Mouse (Mus musculus): ENCODE measurements at regions not wholly inside any gene's neighbourhood (a gene's known extent, or its start where the extent isn't known, plus 50 kb on each side); places are given as distances from the start of the nearest gene placed in this dataset.

DNA sequence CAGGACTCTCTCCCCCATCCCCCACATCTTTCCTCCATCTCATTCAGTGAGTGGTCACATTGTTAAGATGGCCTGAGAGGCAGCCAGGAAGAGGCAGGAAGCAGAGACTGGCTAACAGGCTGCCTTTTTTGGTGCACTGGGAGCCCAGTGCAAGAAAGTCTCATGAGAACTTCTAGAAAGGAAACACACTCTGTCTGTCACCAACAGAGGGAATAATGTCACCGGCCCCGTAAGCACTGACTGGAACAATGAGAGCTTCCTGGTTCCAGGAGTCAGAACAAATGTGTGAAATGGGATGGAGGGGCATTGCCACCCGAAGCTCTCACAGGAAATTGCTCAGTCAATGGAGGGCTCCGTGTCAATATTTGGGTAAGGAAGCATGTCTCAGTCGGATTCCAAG lies 111.3 kb upstream of the Arglu1 start:
- Histone ChIP-seq H3K4me3 (no peak overlapping the region), H3K4me2 (ENCODE audit: low read depth) (no peak overlapping the region), H3K27me3 (ENCODE audit: control insufficient read depth, insufficient read depth, insufficient read length) (no peaks in the 10 kb centered on the region), H3K36me3 (ENCODE audit: control insufficient read depth, insufficient read depth) (no peaks in the 10 kb centered on the region), H3ac (ENCODE audit: control insufficient read depth, insufficient read length) (no peak overlapping the region), H3K79me2 (ENCODE audit: control insufficient read depth, insufficient read depth) (no peaks in the 10 kb centered on the region)
- no peak for TF ChIP-seq MYOG (IDR thresholded peaks at IDR 0.05; ENCODE audit: control insufficient read depth in 1 of 3, insufficient read depth in 1 of 3, insufficient read length in 2 of 3, low read depth in 2 of 3)

DNA sequence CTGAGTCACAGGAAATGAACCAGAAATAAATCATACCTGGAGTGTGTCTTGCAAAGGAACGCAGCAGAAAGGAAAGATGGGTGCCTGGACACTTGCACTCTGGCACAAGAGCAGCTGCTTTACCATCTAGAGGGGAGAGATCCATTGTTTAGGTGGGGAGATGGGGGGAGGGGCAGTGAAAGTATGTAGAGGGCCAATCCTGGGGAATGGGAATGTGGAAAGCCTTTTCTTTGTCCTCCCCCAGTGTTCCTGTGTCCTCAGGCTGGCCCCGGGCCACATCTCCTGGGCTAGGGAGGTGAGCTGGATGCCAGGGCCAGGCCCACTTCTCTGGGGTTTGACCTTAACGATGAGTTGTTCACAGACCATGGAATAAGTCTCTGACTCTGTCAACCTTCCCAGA lies 107.2 kb upstream of the Arglu1 start:
- Histone ChIP-seq H3K4me2 (ENCODE audit: low read depth) (no peak overlapping the region), H3K36me3 (ENCODE audit: control insufficient read depth, insufficient read depth) (no peaks in the 10 kb centered on the region), H3ac (ENCODE audit: control insufficient read depth, insufficient read length) (no peak overlapping the region), H3K79me2 (ENCODE audit: control insufficient read depth, insufficient read depth) (no peaks in the 10 kb centered on the region), H3K4me3 (no peak overlapping the region), H3K27me3 (ENCODE audit: control insufficient read depth, insufficient read depth, insufficient read length) (no peaks in the 10 kb centered on the region)
- TF ChIP-seq REST (IDR thresholded peaks at IDR 0.05; ENCODE audit: insufficient read depth, insufficient read length) (no peak), TCF3 (IDR thresholded peaks at IDR 0.05; ENCODE audit: insufficient read length, low read depth) (no peak), POLR2AphosphoS2 (IDR thresholded peaks at IDR 0.05; ENCODE audit: insufficient read length, low read depth) (no peak), USF1 (IDR thresholded peaks at IDR 0.05; ENCODE audit: low read depth) (no peak), TCF12 (IDR thresholded peaks at IDR 0.05; ENCODE audit: insufficient read depth, poor library complexity, severe bottlenecking) (no peak), SRF (IDR thresholded peaks at IDR 0.05; ENCODE audit: control insufficient read depth, insufficient read length, low read depth) (no peak), CEBPB (IDR thresholded peaks at IDR 0.05; ENCODE audit: insufficient read depth, poor library complexity, severe bottlenecking) (no peak), MAX (IDR thresholded peaks at IDR 0.05; ENCODE audit: low read depth) (no peak), E2F4 (IDR thresholded peaks at IDR 0.05; ENCODE audit: insufficient read depth) (no peak), MYOD1 (IDR thresholded peaks at IDR 0.05; ENCODE audit: control insufficient read depth in 1 of 3, insufficient read length in 2 of 3, low read depth in 2 of 3) (no peak), MYOG (IDR thresholded peaks at IDR 0.05; ENCODE audit: control insufficient read depth in 1 of 3, insufficient read depth in 1 of 3, insufficient read length in 2 of 3, low read depth in 2 of 3) (no peak), POLR2A (IDR thresholded peaks at IDR 0.05; ENCODE audit: insufficient read length, low read depth) (no peak)

DNA sequence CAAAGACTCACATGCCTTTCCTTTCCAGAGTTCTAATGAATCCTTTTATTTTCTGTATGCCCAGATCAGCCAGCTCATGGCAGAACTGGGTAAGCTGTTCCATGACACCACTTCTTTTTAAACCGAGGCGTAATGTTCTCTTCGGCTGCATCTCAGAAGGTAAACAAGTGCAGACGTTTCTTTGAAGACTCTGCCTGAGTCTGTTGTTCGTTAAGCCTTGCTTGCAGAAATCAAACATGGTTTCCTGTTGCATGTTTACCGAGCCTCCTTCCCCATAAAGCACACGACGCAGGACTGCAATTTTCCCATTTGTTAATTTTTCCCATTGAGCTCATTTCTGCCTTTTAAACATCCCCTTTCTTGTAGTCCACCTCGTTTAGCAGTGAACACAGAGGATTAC lies 106.6 kb upstream of the Arglu1 start:
- Histone ChIP-seq H3K36me3 (ENCODE audit: control insufficient read depth, insufficient read depth) (no peaks in the 10 kb centered on the region), H3K4me3 (no peak overlapping the region), H3K27me3 (ENCODE audit: control insufficient read depth, insufficient read depth, insufficient read length) (no peaks in the 10 kb centered on the region), H3K79me2 (ENCODE audit: control insufficient read depth, insufficient read depth) (no peaks in the 10 kb centered on the region), H3K4me2 (ENCODE audit: low read depth) (no peak overlapping the region), H3ac (ENCODE audit: control insufficient read depth, insufficient read length) (no peak overlapping the region)
- TF ChIP-seq POLR2AphosphoS2 (IDR thresholded peaks at IDR 0.05; ENCODE audit: insufficient read length, low read depth) (no peak), SRF (IDR thresholded peaks at IDR 0.05; ENCODE audit: control insufficient read depth, insufficient read length, low read depth) (no peak), MYOG (IDR thresholded peaks at IDR 0.05; ENCODE audit: control insufficient read depth in 1 of 3, insufficient read depth in 1 of 3, insufficient read length in 2 of 3, low read depth in 2 of 3) (no peak), USF1 (IDR thresholded peaks at IDR 0.05; ENCODE audit: low read depth) (no peak), E2F4 (IDR thresholded peaks at IDR 0.05; ENCODE audit: insufficient read depth) (no peak), TCF3 (IDR thresholded peaks at IDR 0.05; ENCODE audit: insufficient read length, low read depth) (no peak), CEBPB (IDR thresholded peaks at IDR 0.05; ENCODE audit: insufficient read depth, poor library complexity, severe bottlenecking) (no peak), POLR2A (IDR thresholded peaks at IDR 0.05; ENCODE audit: insufficient read length, low read depth) (no peak)

- TF ChIP-seq CEBPB (IDR thresholded peaks at IDR 0.05; ENCODE audit: insufficient read depth, poor library complexity, severe bottlenecking): no peak
- no peak for TF ChIP-seq TCF12 (IDR thresholded peaks at IDR 0.05; ENCODE audit: insufficient read depth, poor library complexity, severe bottlenecking)
- TF ChIP-seq MYOG (IDR thresholded peaks at IDR 0.05; ENCODE audit: control insufficient read depth in 1 of 3, insufficient read depth in 1 of 3, insufficient read length in 2 of 3, low read depth in 2 of 3): no peak
- TF ChIP-seq TCF3 (IDR thresholded peaks at IDR 0.05; ENCODE audit: insufficient read length, low read depth): no peak
- no peak for TF ChIP-seq MYOD1 (IDR thresholded peaks at IDR 0.05; ENCODE audit: control insufficient read depth in 1 of 3, insufficient read length in 2 of 3, low read depth in 2 of 3)
- TF ChIP-seq REST (IDR thresholded peaks at IDR 0.05; ENCODE audit: insufficient read depth, insufficient read length): no peak
- no peak for TF ChIP-seq E2F4 (IDR thresholded peaks at IDR 0.05; ENCODE audit: insufficient read depth)
- TF ChIP-seq SRF (IDR thresholded peaks at IDR 0.05; ENCODE audit: control insufficient read depth, insufficient read length, low read depth): no peak
- TF ChIP-seq MAX (IDR thresholded peaks at IDR 0.05; ENCODE audit: low read depth): no peak
- no peak for TF ChIP-seq POLR2A (IDR thresholded peaks at IDR 0.05; ENCODE audit: insufficient read length, low read depth)
- TF ChIP-seq POLR2AphosphoS2 (IDR thresholded peaks at IDR 0.05; ENCODE audit: insufficient read length, low read depth): no peak
- no peak for TF ChIP-seq USF1 (IDR thresholded peaks at IDR 0.05; ENCODE audit: low read depth)
- no peak overlapping the region for H3ac ChIP-seq (ENCODE audit: control insufficient read depth, insufficient read length)
- H3K27me3 ChIP-seq (ENCODE audit: control insufficient read depth, insufficient read depth, insufficient read length): no peaks in the 10 kb centered on the region
- no peak overlapping the region for H3K4me2 ChIP-seq (ENCODE audit: low read depth)
- no peak overlapping the region for H3K4me3 ChIP-seq
- no peaks in the 10 kb centered on the region for H3K36me3 ChIP-seq (ENCODE audit: control insufficient read depth, insufficient read depth)
- no peaks in the 10 kb centered on the region for H3K79me2 ChIP-seq (ENCODE audit: control insufficient read depth, insufficient read depth)
These were observed 104.4 kb upstream of the Arglu1 start for GRCm38 (mm10) chr8:8794711-8795110.

GRCm38 (mm10) chr8:8779931-8780330 lies 89.6 kb upstream of the Arglu1 start:
- TF ChIP-seq CEBPB (IDR thresholded peaks at IDR 0.05; ENCODE audit: insufficient read depth, poor library complexity, severe bottlenecking) (no peak), MYOD1 (IDR thresholded peaks at IDR 0.05; ENCODE audit: control insufficient read depth in 1 of 3, insufficient read length in 2 of 3, low read depth in 2 of 3) (no peak), TCF12 (IDR thresholded peaks at IDR 0.05; ENCODE audit: insufficient read depth, poor library complexity, severe bottlenecking) (no peak), POLR2AphosphoS2 (IDR thresholded peaks at IDR 0.05; ENCODE audit: insufficient read length, low read depth) (no peak), POLR2A (IDR thresholded peaks at IDR 0.05; ENCODE audit: insufficient read length, low read depth) (no peak), MAX (IDR thresholded peaks at IDR 0.05; ENCODE audit: low read depth) (no peak), SRF (IDR thresholded peaks at IDR 0.05; ENCODE audit: control insufficient read depth, insufficient read length, low read depth) (no peak), E2F4 (IDR thresholded peaks at IDR 0.05; ENCODE audit: insufficient read depth) (no peak)
- H3K4me2 ChIP-seq (ENCODE audit: low read depth): no peak overlapping the region
- no peak overlapping the region for H3K4me3 ChIP-seq
- H3K79me2 ChIP-seq (ENCODE audit: control insufficient read depth, insufficient read depth): no peaks in the 10 kb centered on the region
- H3K27me3 ChIP-seq (ENCODE audit: control insufficient read depth, insufficient read depth, insufficient read length): no peaks in the 10 kb centered on the region
- H3ac ChIP-seq (ENCODE audit: control insufficient read depth, insufficient read length): no peak overlapping the region
- H3K36me3 ChIP-seq (ENCODE audit: control insufficient read depth, insufficient read depth): no peaks in the 10 kb centered on the region
